In genomic region chr11:117536586-117536985, GRCm38 (mm10) we compare ENCODE assay signal across 11 mouse cellular contexts. TPM values are rescaled to one million over a fixed set of nuclear protein-coding genes. Genes with fewer than 3 reads are reported as not detected.
DNase-seq lines count a peak whose midpoint lies in the region; ATAC-seq and TF ChIP-seq lines count a peak whose summit lies in the region.
"Had no signal": no experiment of that assay in that cellular context is flagged by ENCODE, and none has a peak within 500 bp of the region (broad histone marks: within the 10 kb centered on the region; RNA-seq: fewer than 3 reads in every experiment).

No protein-coding gene starts in this region.

- no peak overlapping the region for H3K4me3 ChIP-seq in thymus, adult 2 months (ENCODE audit: control insufficient read depth, insufficient read depth, low read length)
- no peak overlapping the region for H3K4me3 ChIP-seq in stomach, postnatal 0 days (ENCODE audit: low read depth, low read length)
- no peak overlapping the region for H3K4me3 ChIP-seq in hindbrain, embryonic 12.5 days

- 65% methylated on average over 3 of the region's 3 CpGs for WGBS in thymus, adult 2 months
- WGBS in stomach, postnatal 0 days: 44% methylated on average over 3 of the region's 3 CpGs
- WGBS in hindbrain, embryonic 12.5 days: 57% methylated on average over 3 of the region's 3 CpGs

- H3K27me3 ChIP-seq in thymus, adult 2 months (ENCODE audit: control insufficient read depth, insufficient read depth, low read length): no peaks in the 10 kb centered on the region; the same call in 1 of the 2 replicates
- H3K27me3 ChIP-seq in stomach, postnatal 0 days (ENCODE audit: control insufficient read depth, insufficient read depth, low read length): no peaks in the 10 kb centered on the region
- peaks cover 7% of the 10 kb centered on the region; the same call in 1 of the 2 replicates for H3K27me3 ChIP-seq in hindbrain, embryonic 12.5 days

- no peak for TF ChIP-seq CTCF in thymus, adult 2 months (IDR thresholded peaks at IDR 0.05; ENCODE audit: borderline replicate concordance, control insufficient read depth, extremely low read depth, insufficient read depth, low read length, poor library complexity)
- no peak for TF ChIP-seq CTCF in stomach, postnatal 0 days (IDR thresholded peaks at IDR 0.05; ENCODE audit: low read depth)

- DNase-seq in thymus, adult 2 months: no peak
- no peak for DNase-seq in thymus, postnatal 14 days
- DNase-seq in brain, adult 2 months (ENCODE audit: low read depth, low spot score): peak; percentile 77
- DNase-seq in heart, postnatal 25 days (ENCODE audit: low spot score): peak; percentile 58
- peak; percentile 23 for DNase-seq in stomach, postnatal 0 days (ENCODE audit: low spot score)
- no peak for DNase-seq in right cerebral cortex, postnatal 10 days (ENCODE audit: low spot score in 2 of 2)
- DNase-seq: cerebellum, adult 11-12 months; spleen, adult 18-20 months had no signal

- no peak overlapping the region for H3K9ac ChIP-seq in stomach, postnatal 0 days (ENCODE audit: low read length)
- no peak overlapping the region for H3K9ac ChIP-seq in hindbrain, embryonic 12.5 days
- H3K9ac ChIP-seq: lung, embryonic 14.5 days had no signal

- H3K36me3 ChIP-seq in thymus, adult 2 months (ENCODE audit: control insufficient read depth, insufficient read depth, low read length): no peaks in the 10 kb centered on the region
- no peaks in the 10 kb centered on the region for H3K36me3 ChIP-seq in stomach, postnatal 0 days (ENCODE audit: control insufficient read depth, insufficient read depth, low read length)
- no peaks in the 10 kb centered on the region for H3K36me3 ChIP-seq in hindbrain, embryonic 12.5 days

- no peaks in the 10 kb centered on the region for H3K4me1 ChIP-seq in thymus, adult 2 months (replicated peaks; ENCODE audit: control insufficient read depth, insufficient read depth, low read length)
- H3K4me1 ChIP-seq in stomach, postnatal 0 days (replicated peaks; ENCODE audit: control insufficient read depth, insufficient read depth): no peaks in the 10 kb centered on the region
- H3K4me1 ChIP-seq in hindbrain, embryonic 12.5 days: peaks cover 56% of the 10 kb centered on the region

- intact Hi-C loops in heart, postnatal 25 days (cut with DNase I): no loop called here

- H3K27ac ChIP-seq in thymus, adult 2 months (ENCODE audit: control insufficient read depth, insufficient read depth, low read length): peak overlapping the region; percentile 59; the same call in 1 of the 2 replicates
- H3K27ac ChIP-seq in stomach, postnatal 0 days (replicated peaks): no peak overlapping the region
- no peak overlapping the region for H3K27ac ChIP-seq in hindbrain, embryonic 12.5 days

- H3K4me2 ChIP-seq in stomach, postnatal 0 days (replicated peaks; ENCODE audit: low read depth): no peak overlapping the region
- H3K4me2 ChIP-seq in hindbrain, embryonic 12.5 days (replicated peaks): no peak overlapping the region
- H3K4me2 ChIP-seq: lung, embryonic 14.5 days had no signal

- ATAC-seq in stomach, postnatal 0 days (ENCODE audit: low FRiP score, low TSS enrichment): peak; percentile 56; the same call in 1 of the 2 replicates
- ATAC-seq in hindbrain, embryonic 12.5 days (ENCODE audit: low FRiP score): no peak

- no peak for TF ChIP-seq EP300 in stomach, postnatal 0 days (optimal IDR thresholded peaks at IDR 0.05)

- TF ChIP-seq POLR2A in thymus, adult 2 months (IDR thresholded peaks at IDR 0.05; ENCODE audit: control insufficient read depth, extremely low read depth, insufficient read depth, low read length, poor library complexity): no peak

- H3K9me3 ChIP-seq in stomach, postnatal 0 days (ENCODE audit: control insufficient read depth, low read length): no peaks in the 10 kb centered on the region
- H3K9me3 ChIP-seq in hindbrain, embryonic 12.5 days (replicated peaks): no peaks in the 10 kb centered on the region

RNA-seq across cellular contexts. Expression of gene Gm11733, which starts 52.4 kb away (rescaled TPM):
- polyA plus RNA-seq in thymus, adult 2 months (2012; rRNA removed): 0.05 TPM in 1 of 2 replicates, not detected in the other
- not detected for total RNA-seq in heart, postnatal 25 days (2021)
- polyA plus RNA-seq in stomach, postnatal 0 days (2015; fragmentation: Nextera tagmentation; extraction: Ambion mirVana): not detected in 2 replicates
- not detected in 2 replicates for polyA plus RNA-seq in hindbrain, embryonic 12.5 days (2016; fragmentation: Nextera tagmentation; extraction: Ambion mirVana)
- total RNA-seq: hematopoietic stem cell, adult 5-6 weeks had no signal

Comparison
In these comparisons a context has a peak if more than half of its experiments do, and no peak if none do; other contexts are left out.
1. DNase-seq: peak in brain, adult 2 months (single experiment), heart, postnatal 25 days (single experiment) and stomach, postnatal 0 days (single experiment); none in thymus, adult 2 months (single experiment), thymus, postnatal 14 days (single experiment) and right cerebral cortex, postnatal 10 days (0 of 2).